Mouse (Mus musculus) liver, embryonic 14.5 days (tissue): ENCODE data around the gene Plxna4. TPM values are rescaled to one million over a fixed set of nuclear protein-coding genes. Genes with fewer than 3 reads are reported as not detected.

ENCODE experiments used
- ATAC-seq: fragments of 200-750 bp; cut with Nextera tagmentation; 2 replicates; pipeline ENCODE4 v1.8.0; 2017; ENCODE audit warnings: moderate number of reproducible peaks, mild to moderate bottlenecking, moderate library complexity; ENCODE audit not compliant: insufficient read depth
- DNase-seq, 3 experiments: peaks; one replicate each; pipeline ENCODE4 v3.0.0-alpha.2; 2012 to 2013; ENCODE audit warnings: low read depth in 3 of 3, low spot score in 3 of 3
- H3K27ac ChIP-seq: fragments of 300-500 bp; sonication (generic); 2 replicates; pipeline ENCODE4 v1.5.1; 2014; ENCODE audit warnings: moderate library complexity, mild to moderate bottlenecking, control low read depth, inconsistent platforms
- H3K27me3 ChIP-seq: fragments of 300-500 bp; sonication (generic); 2 replicates; pipeline ENCODE4 v1.6.1; 2014; ENCODE audit warnings: mild to moderate bottlenecking, low read length, moderate library complexity; ENCODE audit not compliant: control insufficient read depth, insufficient read depth
- H3K36me3 ChIP-seq: fragments of 300-500 bp; sonication (generic); replicated peaks from 2 replicates; pipeline ENCODE4 v1.6.1; 2014; ENCODE audit warnings: low read depth; ENCODE audit not compliant: control insufficient read depth, insufficient read depth
- H3K4me1 ChIP-seq, 2 experiments: fragments of 200-500 bp in 1 of 2; fragments of 300-500 bp in 1 of 2; sonication (generic) in 1 of 2; replicated peaks; 2 replicates each; pipeline ENCODE4 v1.6.1; 2012 to 2014; ENCODE audit warnings: antibody characterized with exemption in 1 of 2, inconsistent platforms in 1 of 2, low read length in 1 of 2; ENCODE audit not compliant: control insufficient read depth in 2 of 2, insufficient read depth in 2 of 2
- H3K4me2 ChIP-seq: fragments of 300-500 bp; sonication (generic); 2 replicates; pipeline ENCODE4 v1.6.1; 2014; ENCODE audit warnings: low read depth, mild to moderate bottlenecking, control low read depth, moderate library complexity
- H3K4me3 ChIP-seq, 2 experiments: fragments of 200-500 bp in 1 of 2; fragments of 300-500 bp in 1 of 2; sonication (generic) in 1 of 2; 2 replicates each; pipeline ENCODE4 v1.5.1; 2012 to 2014; ENCODE audit warnings: low read depth in 2 of 2, low read length in 2 of 2, mild to moderate bottlenecking in 2 of 2, control low read depth in 1 of 2, inconsistent platforms in 1 of 2, moderate library complexity in 1 of 2; ENCODE audit not compliant: insufficient read depth in 1 of 2
- H3K9ac ChIP-seq: fragments of 300-500 bp; sonication (generic); replicated peaks from 2 replicates; pipeline ENCODE4 v1.6.1; 2014; ENCODE audit warnings: mild to moderate bottlenecking, control low read depth, moderate library complexity
- H3K9me3 ChIP-seq: fragments of 300-500 bp; sonication (generic); 2 replicates; pipeline ENCODE4 v1.6.1; 2016; ENCODE audit warnings: low read length, mixed read lengths; ENCODE audit not compliant: control insufficient read depth
- CTCF ChIP-seq: IDR thresholded peaks from 2 replicates; pipeline ENCODE4 v1.5.1; 2016; ENCODE audit warnings: antibody characterized with exemption, low read depth, control low read depth
- EP300 ChIP-seq: IDR thresholded peaks from 2 replicates; pipeline ENCODE4 v1.6.1; 2016; ENCODE audit warnings: antibody characterized with exemption, low read depth
- WGBS: fragments of 180-500 bp; shearing (Covaris S2); extraction: QIAGEN DNeasy Blood & Tissue Kit; methylation state at CpG from one replicate; pipeline ENCODE4 v1.1.7; 2014; ENCODE audit not compliant: insufficient replicate concordance; 5-methylcytosine and 5-hydroxymethylcytosine counted together
- polyA plus RNA-seq, 2 experiments: library from polyadenylated mRNA; depleted of rRNA in 1 of 2; stranded (reverse) in 1 of 2; unstranded in 1 of 2; fragments of >200 nt; fragmentation: Nextera tagmentation in 1 of 2; extraction: Ambion mirVana in 1 of 2; gene quantifications; 2 replicates each; pipeline versions ENCODE4 v1.2.1 to v1.2.3; 2012 to 2014

The Plxna4 gene
- polyA plus RNA-seq, 2 experiments: 0.17 to 0.25 TPM

- DNase-seq: no peak
- Histone ChIP-seq H3K27me3 (no peaks in the 10 kb centered on the region), H3K27ac (no peak overlapping the region), H3K9ac (no peak overlapping the region), H3K4me3 (no peak overlapping the region), H3K36me3 (no peaks in the 10 kb centered on the region), H3K4me1 (no peaks in the 10 kb centered on the region; a peak in 2 of 4 replicates), H3K9me3 (no peaks in the 10 kb centered on the region), H3K4me2 (no peak overlapping the region)
- 68% methylated on average over 5 of the region's 5 CpGs for WGBS
- TF ChIP-seq CTCF (no peak), EP300 (no peak)
- no peak for ATAC-seq
These were observed 89.9 kb downstream of the Plxna4 start for GRCm38 (mm10) chr6:32498106-32498505.

- H3K27ac ChIP-seq: no peak overlapping the region
- no peak overlapping the region for H3K4me2 ChIP-seq
- no peaks in the 10 kb centered on the region; a peak in 3 of 4 replicates for H3K4me1 ChIP-seq
- no peaks in the 10 kb centered on the region for H3K36me3 ChIP-seq
- WGBS: 52% methylated on average over 4 of the region's 4 CpGs
- H3K9ac ChIP-seq: no peak overlapping the region
- TF ChIP-seq CTCF (no peak), EP300 (no peak)
- DNase-seq (no peak), ATAC-seq (no peak)
- H3K27me3 ChIP-seq: no peaks in the 10 kb centered on the region
- no peak overlapping the region for H3K4me3 ChIP-seq
- H3K9me3 ChIP-seq: no peaks in the 10 kb centered on the region
These were observed 91.9 kb downstream of the Plxna4 start for GRCm38 (mm10) chr6:32496109-32496508.

- TF ChIP-seq EP300 (no peak), CTCF (no peak)
- 71% methylated on average over 2 of the region's 2 CpGs for WGBS
These were observed 92.5 kb downstream of the Plxna4 start for GRCm38 (mm10) chr6:32495532-32495931.

GRCm38 (mm10) chr6:32493557-32493956 is 94.4 kb downstream of the Plxna4 start:
- no peak for ATAC-seq
- H3K27me3 ChIP-seq: no peaks in the 10 kb centered on the region
- TF ChIP-seq EP300 (no peak), CTCF (no peak)
- no peaks in the 10 kb centered on the region for H3K9me3 ChIP-seq
- WGBS: 32% methylated on average over 5 of the region's 5 CpGs
- H3K9ac ChIP-seq: no peak overlapping the region
- no peak overlapping the region for H3K4me2 ChIP-seq
- no peaks in the 10 kb centered on the region; a peak in 3 of 4 replicates for H3K4me1 ChIP-seq
- no peak overlapping the region for H3K27ac ChIP-seq
- DNase-seq: no peak
- no peaks in the 10 kb centered on the region for H3K36me3 ChIP-seq
- no peak overlapping the region for H3K4me3 ChIP-seq

More at GRCm38 (mm10) chr6:32495532-32495931, 92.5 kb downstream of the Plxna4 start:
- DNase-seq: no peak
- ATAC-seq: no peak
- no peaks in the 10 kb centered on the region; a peak in 3 of 4 replicates for H3K4me1 ChIP-seq
- no peak overlapping the region for H3K27ac ChIP-seq
- H3K9me3 ChIP-seq: no peaks in the 10 kb centered on the region
- no peak overlapping the region for H3K9ac ChIP-seq
- H3K4me2 ChIP-seq: no peak overlapping the region
- no peaks in the 10 kb centered on the region for H3K27me3 ChIP-seq
- no peaks in the 10 kb centered on the region for H3K36me3 ChIP-seq
- no peak overlapping the region for H3K4me3 ChIP-seq

GRCm38 (mm10) chr6:32487121-32487520 is 100.9 kb downstream of the Plxna4 start:
- no peak for TF ChIP-seq EP300
- TF ChIP-seq CTCF: no peak
- H3K27me3 ChIP-seq: no peaks in the 10 kb centered on the region
- no peaks in the 10 kb centered on the region for H3K9me3 ChIP-seq
- H3K36me3 ChIP-seq: no peaks in the 10 kb centered on the region
- no peak for ATAC-seq
- no peak overlapping the region for H3K4me3 ChIP-seq
- H3K9ac ChIP-seq: no peak overlapping the region
- DNase-seq: no peak
- WGBS: 46% methylated on average over 3 of the region's 3 CpGs
- no peak overlapping the region for H3K4me2 ChIP-seq
- no peak overlapping the region for H3K27ac ChIP-seq
- H3K4me1 ChIP-seq: no peaks in the 10 kb centered on the region; a peak in 1 of 4 replicates
